8 mouse cellular contexts compared by ENCODE assay signal in the genomic region with DNA sequence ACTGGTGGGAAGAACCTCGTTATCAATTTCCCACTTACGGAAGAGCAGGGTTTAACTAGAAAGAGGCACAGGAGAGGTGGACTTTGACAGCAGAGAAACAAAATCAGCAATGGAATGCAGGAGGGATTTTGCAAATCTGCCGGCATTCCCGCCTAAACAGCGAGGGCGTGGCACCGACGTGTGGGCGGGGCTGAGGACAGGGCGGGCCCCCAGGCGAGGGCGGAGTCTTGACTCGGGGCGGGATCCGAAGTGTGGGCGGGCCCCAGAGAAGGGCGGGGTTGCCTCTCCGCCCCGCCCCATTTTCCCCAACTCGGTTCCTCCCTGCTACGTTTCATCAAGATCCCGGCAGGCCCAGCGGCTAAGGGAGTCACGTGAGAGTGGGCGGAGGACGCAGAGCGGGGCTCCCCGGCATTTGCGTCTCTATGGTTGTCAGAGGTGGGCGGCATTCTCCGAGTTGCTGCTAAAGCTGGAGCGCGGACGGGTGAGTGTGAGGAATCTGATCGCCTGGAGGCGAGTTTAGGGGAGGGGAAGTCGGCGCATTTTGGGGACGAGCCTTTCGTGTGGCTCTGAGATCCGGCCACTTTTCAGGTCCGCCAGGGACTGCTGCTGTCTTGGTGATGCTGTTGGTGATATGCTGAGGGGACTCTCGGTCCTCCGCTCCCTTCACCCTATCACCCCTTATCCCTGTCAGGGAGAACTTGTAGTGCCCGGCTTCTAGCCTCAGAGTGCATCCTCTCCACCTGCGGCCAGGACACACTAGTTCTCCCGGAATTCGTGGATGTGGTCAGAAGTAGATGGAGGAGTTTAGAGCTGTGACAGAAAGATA. TPM values are rescaled to one million over a fixed set of nuclear protein-coding genes. Genes with fewer than 3 reads are reported as not detected.
A peak's percentile ranks its signal among the peaks of the same experiment; 100 is the strongest.
DNase-seq lines count a peak whose midpoint lies in the region; ATAC-seq and TF ChIP-seq lines count a peak whose summit lies in the region.

Micu1 (plus strand) TSS at position 271 of the 826 bp plus-strand sequence.

- no peaks in the 10 kb centered on the region for H3K36me3 ChIP-seq in hindbrain, embryonic 13.5 days

- H3K4me2 ChIP-seq in hindbrain, embryonic 13.5 days, result peak within 1 kb of the TSS; percentile 77

- POLR2A ChIA-PET in Patski (lab: Charles Lee), result no interaction called here

- H3K4me1 ChIP-seq in hindbrain, embryonic 13.5 days (replicated peaks), result peaks cover 9% of the 10 kb centered on the region

- H3K4me3 ChIP-seq in hindbrain, embryonic 13.5 days, result peak within 1 kb of the TSS; percentile 66

- CTCF ChIA-PET in Patski (lab: Charles Lee), result no interaction called here

- peak; percentile 79 for DNase-seq in Patski (ENCODE audit: low read depth, low spot score)
- DNase-seq in cerebellum, postnatal 14 days, result peak; percentile 94 to 95
- DNase-seq in frontal cortex, postnatal 14 days (ENCODE audit: low spot score in 2 of 2), result peak; percentile 94 to 95
- peak; percentile 82 to 91 for DNase-seq in layer of hippocampus, postnatal 25 days (ENCODE audit: extremely low spot score in 1 of 2, low spot score in 1 of 2)
- peak; percentile 96 for DNase-seq in lung, postnatal 25 days (ENCODE audit: low spot score)
- peak; percentile 98 for DNase-seq in retina, embryonic 14.5 days (ENCODE audit: low spot score)
- peak; percentile 96 for DNase-seq in thymus, postnatal 4 days

- no peak for TF ChIP-seq CTCF in Patski (IDR thresholded peaks at IDR 0.05)

- H3K27me3 ChIP-seq in Patski, result no peaks in the 10 kb centered on the region
- no peaks in the 10 kb centered on the region for H3K27me3 ChIP-seq in hindbrain, embryonic 13.5 days

- peak within 1 kb of the TSS; percentile 76 for H3K27ac ChIP-seq in hindbrain, embryonic 13.5 days

- under 1% methylated on average over 48 of the region's 48 CpGs for WGBS in hindbrain, embryonic 13.5 days

- ATAC-seq in Patski, result peak; percentile 93
- ATAC-seq in hindbrain, embryonic 13.5 days (ENCODE audit: low FRiP score), result peak; percentile 99

- in situ Hi-C loops in Patski (cut with MboI; ENCODE audit: low pct_unique_long_range_greater_than_20kb), result loop anchor here (10.0 kb wide), 1 partner anchor 112 kb away; no protein-coding TSS in a partner anchor

- H3K9me3 ChIP-seq in hindbrain, embryonic 13.5 days, result no peaks in the 10 kb centered on the region

- peak within 1 kb of the TSS; percentile 85 for H3K9ac ChIP-seq in hindbrain, embryonic 13.5 days

RNA-seq across cellular contexts. Expression of gene Micu1, which starts in this region (rescaled TPM):
- polyA plus RNA-seq in Patski (2021), result 52.4 TPM
- polyA plus RNA-seq in hindbrain, embryonic 13.5 days (2015; fragmentation: Nextera tagmentation; extraction: Ambion mirVana), result 73.3 and 78.0 TPM in 2 replicates
- total RNA-seq in layer of hippocampus, postnatal 25 days (2021), result 10 to 100 TPM; 94.0 to 99.5 TPM

Comparison
In these comparisons a context has a peak if more than half of its experiments do, and no peak if none do; other contexts are left out.
1. Peak in every context shown above with its lines: DNase-seq, ATAC-seq, H3K4me3 ChIP-seq and H3K27ac ChIP-seq.